Mouse (Mus musculus): ENCODE data around the gene Sh3glb2.
A peak's percentile ranks its signal among the peaks of the same experiment; 100 is the strongest.

Sh3glb2 gene

GRCm38 (mm10) chr2:30358533-30359531, at the start of gene Sh3glb2:
Gene Sh3glb2, minus strand, starts transcription at chr2:30359337.
- DNase-seq: peak; percentile 86 to 88

GRCm38 (mm10) chr2:30408452-30409100, 49.4 kb upstream of the Sh3glb2 start:
- no peak for DNase-seq

- DNase-seq: no peak
These were observed 48.6 kb upstream of the Sh3glb2 start for GRCm38 (mm10) chr2:30407778-30408177.

- DNase-seq: no peak
These were observed 48.1 kb upstream of the Sh3glb2 start for GRCm38 (mm10) chr2:30407221-30407620.

GRCm38 (mm10) chr2:30403870-30404269, 44.7 kb upstream of the Sh3glb2 start:
- no peak for DNase-seq

GRCm38 (mm10) chr2:30402843-30403242, 43.7 kb upstream of the Sh3glb2 start:
- no peak for DNase-seq

GRCm38 (mm10) chr2:30402351-30402826, 43.3 kb upstream of the Sh3glb2 start:
- DNase-seq: no peak

GRCm38 (mm10) chr2:30401581-30401980, 42.4 kb upstream of the Sh3glb2 start:
- no peak for DNase-seq

- no peak for DNase-seq
These were observed 40.3 kb upstream of the Sh3glb2 start for GRCm38 (mm10) chr2:30399191-30400171.

- no peak for DNase-seq
These were observed 38.9 kb upstream of the Sh3glb2 start for GRCm38 (mm10) chr2:30397986-30398512.

- no peak for DNase-seq
These were observed 37.1 kb upstream of the Sh3glb2 start for GRCm38 (mm10) chr2:30396246-30396645.

GRCm38 (mm10) chr2:30395757-30396156, 36.6 kb upstream of the Sh3glb2 start:
- DNase-seq: no peak

- no peak for DNase-seq
These were observed 34.2 kb upstream of the Sh3glb2 start for GRCm38 (mm10) chr2:30393370-30393656.

GRCm38 (mm10) chr2:30392577-30393369, 33.6 kb upstream of the Sh3glb2 start:
- DNase-seq: no peak

- peak; percentile 93 to 98 for DNase-seq
These were observed 33.0 kb upstream of the Sh3glb2 start, which contains the start of gene Dolpp1 for GRCm38 (mm10) chr2:30392114-30392576. Gene Dolpp1, plus strand, starts transcription at chr2:30392254.

GRCm38 (mm10) chr2:30389000-30389399, 29.9 kb upstream of the Sh3glb2 start:
- DNase-seq: no peak

GRCm38 (mm10) chr2:30386913-30387312, 27.8 kb upstream of the Sh3glb2 start:
- DNase-seq: no peak

GRCm38 (mm10) chr2:30385591-30385990, 26.5 kb upstream of the Sh3glb2 start:
- DNase-seq: no peak

- DNase-seq: no peak
These were observed 25.7 kb upstream of the Sh3glb2 start for GRCm38 (mm10) chr2:30384814-30385213.

- DNase-seq: no peak
These were observed 22.2 kb upstream of the Sh3glb2 start for GRCm38 (mm10) chr2:30381377-30381725.
